Mouse (Mus musculus) CH12.LX (cell line): ENCODE measurements around the gene Fam83c.

Source experiments
- HCFC1 ChIP-seq: IDR thresholded peaks from 2 replicates; pipeline ENCODE4 v1.6.1; 2012; ENCODE audit warnings: low read depth, mild to moderate bottlenecking, inconsistent platforms, low read length, improper control_type of control experiment
- USF1 ChIP-seq: IDR thresholded peaks from 2 replicates; pipeline ENCODE4 v1.6.1; 2014; ENCODE audit warnings: low read depth, mild to moderate bottlenecking, inconsistent platforms, low read length, improper control_type of control experiment

DNA sequence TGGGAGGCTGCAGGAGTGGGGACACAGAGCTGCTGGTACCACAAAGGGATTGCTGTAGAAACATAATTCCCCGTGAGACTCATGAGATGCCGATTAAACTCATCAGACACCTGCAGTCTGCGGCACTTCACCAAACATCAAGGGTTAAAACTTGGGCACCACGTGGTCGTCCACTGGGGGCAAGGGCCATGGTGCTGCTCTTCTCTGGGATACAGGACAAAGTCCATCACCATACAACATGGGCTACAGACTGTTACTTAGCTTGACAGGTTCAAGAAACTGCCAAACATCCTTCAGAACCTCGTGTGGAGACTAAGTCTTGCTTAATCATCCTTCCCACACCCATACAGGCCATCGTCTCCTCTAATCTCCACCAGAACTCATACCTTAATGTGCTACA, 25.4 kb upstream of the Fam83c start:
- no peak for TF ChIP-seq HCFC1
- TF ChIP-seq USF1, result no peak
